Mouse (Mus musculus) cerebellum, adult 11 months (tissue): ENCODE data around the gene Cfc1.
"Not testable (repeated sequence)": the region's sequence is repeated elsewhere in the genome, so short reads cannot be mapped to it uniquely, and the experiment has no call there.

Experiments used
- DNase-seq: peaks from one replicate; pipeline ENCODE4 v3.0.0; 2022

The Cfc1 gene

DNA sequence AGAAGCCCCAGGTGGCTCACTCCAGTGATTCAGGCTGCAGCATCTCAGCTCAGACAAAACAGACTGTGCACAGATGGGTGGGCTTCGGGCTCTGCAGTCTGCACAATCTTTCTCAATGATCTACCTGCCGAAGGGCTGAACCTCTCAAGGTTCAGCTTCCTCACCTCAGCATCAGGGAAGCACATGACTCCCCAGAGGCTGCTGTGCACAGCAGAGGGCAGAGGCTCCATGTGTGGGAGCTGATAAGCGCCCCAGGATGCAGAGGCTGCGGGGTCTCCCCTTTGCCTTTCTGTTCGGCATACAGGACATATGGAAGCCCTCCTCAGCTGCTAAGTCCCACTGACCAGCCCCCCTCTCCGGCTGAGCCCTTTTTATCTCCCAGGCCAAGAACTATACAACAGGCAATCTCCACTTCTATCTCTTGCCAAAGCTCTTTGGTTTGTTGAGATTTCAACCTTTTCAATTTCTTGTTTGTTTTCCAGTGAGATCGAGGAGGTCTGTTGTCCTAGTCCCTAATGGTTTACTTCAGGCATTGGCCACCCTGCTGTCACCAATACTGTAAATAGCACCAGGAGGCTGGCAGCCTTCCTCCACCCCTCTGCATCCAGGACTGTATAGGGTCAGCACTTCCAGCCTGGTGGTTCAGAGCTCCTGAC, at the start of gene Cfc1:
TSS of gene Cfc1 (plus strand) at position 606 of the 656 bp plus-strand sequence.
- not testable (repeated sequence) for DNase-seq

GRCm38 (mm10) chr1:34487383-34487782, 48.1 kb upstream of the Cfc1 start:
- no peak for DNase-seq

DNA sequence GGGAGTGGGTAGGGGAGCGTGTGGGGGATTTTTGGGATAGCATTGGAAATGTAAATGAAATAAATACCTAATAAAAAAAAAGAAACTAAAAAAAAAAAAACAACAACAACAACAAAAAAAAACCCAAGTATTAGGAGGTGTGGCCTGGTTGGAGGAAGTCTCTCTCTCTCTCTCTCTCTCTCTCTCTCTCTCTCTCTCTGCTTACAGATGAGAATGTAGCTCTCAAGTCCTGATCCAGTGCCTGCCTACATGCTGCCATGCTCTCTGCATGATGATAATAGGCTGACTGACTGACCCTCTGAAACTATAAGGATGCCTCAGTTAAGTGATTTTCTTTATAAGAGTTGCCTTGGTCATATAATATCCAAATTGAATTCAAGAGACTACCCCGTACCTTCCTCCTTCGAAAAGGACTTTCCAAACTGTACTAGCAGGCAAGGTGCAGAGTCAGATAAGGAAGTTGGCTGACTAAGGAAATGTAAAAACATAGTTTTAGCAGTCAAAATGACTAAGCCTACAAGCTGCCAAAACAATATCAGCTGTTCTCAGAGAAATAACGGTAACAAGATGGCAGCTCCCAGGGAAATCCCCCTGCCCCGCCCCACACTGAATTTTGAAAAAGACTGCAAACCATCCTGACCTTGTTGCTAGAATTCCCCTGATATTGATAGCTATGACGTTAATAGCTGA, 45.5 kb upstream of the Cfc1 start:
- no peak for DNase-seq

- no peak for DNase-seq
Measured at GRCm38 (mm10) chr1:34491480-34491879, 44.0 kb upstream of the Cfc1 start.

DNA sequence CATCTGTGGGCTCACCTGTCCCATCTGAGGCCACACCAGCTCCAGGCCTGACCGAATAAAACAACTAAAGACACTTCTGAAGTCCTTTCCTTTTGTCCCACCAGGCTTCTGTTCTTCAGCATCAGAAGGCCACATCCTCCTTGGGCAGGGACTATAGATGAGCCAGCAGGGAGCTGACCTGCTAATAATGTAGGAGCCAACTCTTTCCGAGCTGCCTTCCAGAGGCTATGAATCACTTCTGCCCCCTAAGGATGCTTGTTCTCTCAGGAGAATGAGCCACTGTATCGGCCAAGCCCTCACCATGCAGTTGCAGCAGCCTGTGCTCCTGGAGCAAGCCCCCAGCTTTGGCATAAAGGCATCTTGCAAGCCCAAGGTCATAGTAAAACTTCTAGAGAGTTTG, 32.5 kb upstream of the Cfc1 start:
- DNase-seq: no peak

- DNase-seq: no peak
Measured at GRCm38 (mm10) chr1:34505307-34505706, 30.1 kb upstream of the Cfc1 start.

DNA sequence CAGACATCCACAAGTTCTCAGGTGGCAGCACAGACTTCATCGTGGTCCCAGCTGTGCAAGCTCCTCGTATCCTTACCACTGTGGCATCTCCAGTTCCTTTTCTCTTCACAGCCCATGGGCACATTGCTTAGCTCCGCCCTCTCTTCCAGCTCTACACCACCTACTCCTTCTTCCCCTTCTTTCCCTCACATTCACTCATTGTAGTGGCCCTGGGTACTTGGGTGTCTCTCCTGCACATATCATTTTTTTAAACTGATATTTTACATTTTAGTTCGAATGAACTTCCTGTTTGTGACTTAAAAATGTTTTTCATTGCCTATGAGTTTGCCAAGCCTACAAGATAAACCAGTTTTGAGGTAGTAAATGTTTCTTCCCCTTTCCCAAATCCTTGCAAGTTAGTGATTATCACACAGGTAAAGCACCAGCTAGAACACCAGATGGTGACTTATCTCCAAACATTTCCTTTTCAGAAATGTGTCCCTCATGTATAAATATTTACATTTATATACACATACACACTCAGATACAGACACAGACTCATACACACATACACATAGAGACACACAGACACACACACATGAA, 29.4 kb upstream of the Cfc1 start:
- no peak for DNase-seq

DNA sequence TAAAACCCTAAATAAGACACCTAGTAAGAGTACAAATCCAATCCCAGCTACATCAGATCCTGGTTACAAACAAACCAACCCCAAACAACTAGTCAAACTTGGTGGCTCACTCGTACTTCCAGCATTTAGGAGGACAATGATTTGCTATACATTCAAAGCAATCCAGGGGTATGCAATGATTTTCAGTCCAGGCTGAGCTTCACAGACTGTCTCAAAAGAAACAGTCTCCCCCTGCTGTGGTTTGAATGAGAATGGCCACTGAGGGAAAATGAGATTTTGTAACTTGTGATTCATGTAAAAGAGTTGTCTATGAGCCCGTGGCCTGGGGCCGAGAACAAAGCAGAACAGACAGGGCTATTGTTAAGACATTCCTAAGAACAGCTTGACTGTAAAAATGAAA, 27.5 kb upstream of the Cfc1 start:
- DNase-seq: no peak

- no peak for DNase-seq
Measured at GRCm38 (mm10) chr1:34510575-34510981, 24.9 kb upstream of the Cfc1 start.

DNA sequence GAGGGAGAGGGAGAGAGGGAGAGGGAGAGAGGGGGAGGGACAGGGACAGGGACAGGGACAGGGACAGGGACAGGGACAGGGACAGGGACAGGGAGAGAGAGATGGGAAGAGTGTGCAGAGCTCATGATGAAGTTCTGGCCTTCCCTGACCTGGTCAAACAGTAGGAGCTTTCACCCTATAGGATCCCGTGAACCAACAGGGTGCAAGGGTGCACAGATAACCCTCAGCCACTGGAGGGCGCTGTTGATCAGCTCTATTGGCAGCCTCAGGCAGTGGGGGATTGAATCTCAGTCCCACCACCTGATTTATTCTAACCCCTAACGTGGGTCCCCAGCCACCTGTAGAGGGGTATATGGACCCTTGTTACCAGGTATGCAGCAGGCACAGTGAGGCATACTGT, 24.4 kb upstream of the Cfc1 start:
- peak; percentile 69 for DNase-seq

DNA sequence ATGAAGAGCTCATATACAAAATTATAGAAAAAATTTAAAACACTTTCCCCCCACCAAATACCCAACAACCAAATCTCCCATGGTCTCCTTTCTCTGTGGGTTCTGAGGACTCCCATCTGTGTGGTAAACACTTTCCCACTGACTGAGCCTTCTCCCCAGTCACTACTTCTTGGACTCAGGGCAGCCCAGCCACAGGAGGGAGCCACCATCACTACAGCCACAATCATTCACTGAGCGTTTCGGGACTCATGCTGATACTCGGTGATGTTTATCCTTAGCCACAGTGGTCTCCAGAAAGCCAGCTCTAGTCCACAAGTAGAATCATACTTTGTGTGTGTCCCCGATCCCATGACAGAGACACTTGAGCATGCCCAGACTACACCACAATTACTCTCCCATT, 22.4 kb upstream of the Cfc1 start:
- DNase-seq: no peak

DNA sequence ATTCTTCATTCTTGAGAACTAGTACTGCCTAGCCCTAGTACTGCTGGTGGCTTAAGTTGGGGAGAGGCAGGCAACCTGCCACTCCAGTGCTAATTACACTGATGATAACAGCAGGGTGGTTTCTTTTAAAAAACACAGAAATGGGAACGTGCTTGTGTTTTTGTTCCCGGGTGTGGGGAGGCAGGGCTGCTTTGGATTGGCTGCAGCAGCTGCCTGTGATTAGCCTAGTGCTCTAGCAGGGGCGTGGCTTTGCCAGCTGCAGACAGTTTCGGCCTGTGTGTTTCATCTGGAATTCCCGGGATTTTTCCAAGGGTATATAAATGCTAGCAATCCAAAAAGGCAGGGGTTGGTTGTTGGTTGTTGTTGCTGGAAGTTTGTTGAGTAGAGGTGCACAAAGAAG, 18.9 kb upstream of the Cfc1 start:
- no peak for DNase-seq

DNA sequence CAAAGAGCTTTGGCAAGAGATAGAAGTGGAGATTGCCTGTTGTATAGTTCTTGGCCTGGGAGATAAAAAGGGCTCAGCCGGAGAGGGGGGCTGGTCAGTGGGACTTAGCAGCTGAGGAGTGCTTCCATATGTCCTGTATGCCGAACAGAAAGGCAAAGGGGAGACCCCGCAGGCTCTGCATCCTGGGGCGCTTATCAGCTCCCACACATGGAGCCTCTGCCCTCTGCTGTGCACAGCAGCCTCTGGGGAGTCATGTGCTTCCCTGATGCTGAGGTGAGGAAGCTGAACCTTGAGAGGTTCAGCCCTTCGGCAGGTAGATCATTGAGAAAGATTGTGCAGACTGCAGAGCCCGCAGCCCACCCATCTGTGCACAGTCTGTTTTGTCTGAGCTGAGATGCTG, 18.2 kb upstream of the Cfc1 start:
- not testable (repeated sequence) for DNase-seq

- not testable (repeated sequence) for DNase-seq
Measured at GRCm38 (mm10) chr1:34517797-34518196, 17.7 kb upstream of the Cfc1 start.

DNA sequence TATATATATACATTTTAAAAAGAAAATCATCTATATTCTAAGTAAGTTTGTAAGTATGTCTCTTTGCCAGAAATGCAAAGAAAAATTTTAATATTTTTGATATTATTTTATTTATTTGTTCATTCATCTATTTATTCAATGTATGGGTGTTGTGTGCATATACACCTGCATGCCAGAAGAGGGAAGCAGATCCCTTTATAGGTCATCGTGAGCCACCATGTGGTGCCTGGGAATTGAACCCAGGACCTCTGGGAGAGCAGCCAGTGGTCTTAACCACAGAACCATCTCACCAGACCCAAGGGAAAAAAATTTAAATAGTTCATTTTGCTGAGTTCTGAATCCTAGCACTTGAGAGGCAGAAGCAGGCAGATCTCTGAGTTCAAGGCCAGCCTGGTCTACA, 17.2 kb upstream of the Cfc1 start:
- no peak for DNase-seq

- peak; percentile 33 for DNase-seq
Measured at GRCm38 (mm10) chr1:34522205-34522849, 13.1 kb upstream of the Cfc1 start.

GRCm38 (mm10) chr1:34522850-34523244, 12.6 kb upstream of the Cfc1 start:
- peak; percentile 70 for DNase-seq

- peak; percentile 34 for DNase-seq
Measured at GRCm38 (mm10) chr1:34523647-34524046, 11.8 kb upstream of the Cfc1 start.

GRCm38 (mm10) chr1:34534574-34534973, 874 bp upstream of the Cfc1 start:
- not testable (repeated sequence) for DNase-seq

- DNase-seq: no peak
Measured at GRCm38 (mm10) chr1:34536291-34536766, 881 bp downstream of the Cfc1 start.

DNA sequence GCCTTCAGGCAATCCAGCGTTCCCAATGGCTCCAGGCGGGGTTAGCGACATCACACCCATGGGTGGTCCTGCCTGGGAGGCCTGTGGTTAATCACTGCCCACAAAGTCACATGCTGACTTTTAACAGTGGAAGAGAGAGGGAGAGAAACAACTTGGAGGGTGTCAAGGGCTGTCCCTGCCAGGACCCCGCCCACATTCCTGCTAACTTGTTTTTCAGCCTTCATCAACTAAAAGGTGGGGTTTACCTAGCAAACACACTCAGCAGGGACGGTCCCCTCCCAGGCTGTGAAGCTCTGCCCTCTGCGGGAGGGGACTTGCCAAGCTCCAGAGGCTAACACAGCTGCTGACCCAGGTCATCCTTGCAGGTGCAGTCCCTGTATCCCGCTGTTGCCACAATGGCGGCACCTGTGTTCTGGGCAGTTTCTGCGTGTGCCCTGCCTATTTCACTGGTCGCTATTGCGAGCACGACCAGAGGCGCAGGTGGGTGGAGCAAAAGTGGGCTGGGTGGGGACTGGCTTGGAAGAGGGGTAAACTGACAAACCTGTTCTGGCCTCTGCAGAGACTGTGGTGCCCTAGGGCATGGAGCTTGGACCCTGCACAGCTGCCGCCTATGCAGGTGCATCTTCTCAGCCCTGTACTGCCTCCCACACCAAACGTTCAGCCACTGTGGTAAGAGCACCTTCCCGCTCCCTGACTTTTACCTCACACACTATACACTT, 1.5 kb downstream of the Cfc1 start:
- no peak for DNase-seq

DNA sequence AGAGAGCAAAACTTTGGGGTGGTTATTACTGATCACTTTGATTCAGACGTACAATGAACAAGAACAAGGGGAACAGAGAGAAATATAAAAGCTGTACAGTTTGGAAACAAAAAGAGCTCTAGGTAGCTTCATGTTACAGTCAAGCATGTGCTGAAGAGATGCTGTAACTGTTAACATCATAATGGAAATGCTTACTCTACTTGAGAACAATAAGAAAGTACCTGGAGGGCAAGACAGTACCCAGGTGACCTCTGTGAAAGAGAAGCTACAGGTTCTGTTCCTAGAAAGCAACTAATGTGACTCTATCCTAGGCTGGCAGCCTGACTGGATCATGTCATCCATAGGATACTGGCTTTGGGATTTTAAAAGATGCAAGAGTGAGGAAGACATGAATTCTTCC, 11.6 kb downstream of the Cfc1 start:
- no peak for DNase-seq

- DNase-seq: no peak
Measured at GRCm38 (mm10) chr1:34553690-34554089, 18.2 kb downstream of the Cfc1 start.
